Mouse (Mus musculus): ENCODE measurements around the gene Glra1. TPM values are rescaled to one million over a fixed set of nuclear protein-coding genes. Genes with fewer than 3 reads are reported as not detected.
"Not testable (repeated sequence)": the region's sequence is repeated elsewhere in the genome, so short reads cannot be mapped to it uniquely, and the experiment has no call there.

The Glra1 gene
- not detected in 2 replicates for polyA plus RNA-seq (2015; fragmentation: Nextera tagmentation; extraction: Ambion mirVana)

GRCm38 (mm10) chr11:55607808-55608523 lies at the start of gene Glra1:
Glra1 (minus strand) TSS chr11:55608198.
- TF ChIP-seq CTCF (IDR thresholded peaks at IDR 0.05; ENCODE audit: low read depth) (no peak), EP300 (IDR thresholded peaks at IDR 0.05; ENCODE audit: low read depth) (no peak)
- Histone ChIP-seq H3K4me2 (ENCODE audit: low read depth, low read length) (no peak within 1 kb of the TSS), H3K27me3 (ENCODE audit: insufficient read depth, low read length) (peaks cover 13% of the 10 kb centered on the region), H3K4me3 (ENCODE audit: low read depth, low read length) (no peak within 1 kb of the TSS), H3K9me3 (ENCODE audit: low read length) (no peaks in the 10 kb centered on the region), H3K27ac (ENCODE audit: low read depth) (no peak within 1 kb of the TSS), H3K4me1 (ENCODE audit: insufficient read depth) (no peaks in the 10 kb centered on the region), H3K36me3 (replicated peaks; ENCODE audit: insufficient read depth, low read length) (no peaks in the 10 kb centered on the region), H3K9ac (replicated peaks) (no peak within 1 kb of the TSS)
- peak; percentile 81 for DNase-seq
- WGBS (ENCODE audit: insufficient replicate concordance): 1% methylated on average over 36 of the region's 36 CpGs
- no peak for ATAC-seq

GRCm38 (mm10) chr11:55636961-55637360 lies 29.0 kb upstream of the Glra1 start:
- H3K4me3 ChIP-seq (ENCODE audit: low read depth, low read length): no peak overlapping the region
- DNase-seq (no peak), ATAC-seq (no peak)
- no peak overlapping the region for H3K27ac ChIP-seq (ENCODE audit: low read depth)
- no peaks in the 10 kb centered on the region for H3K4me1 ChIP-seq (ENCODE audit: insufficient read depth)
- H3K9ac ChIP-seq (replicated peaks): no peak overlapping the region
- TF ChIP-seq CTCF (IDR thresholded peaks at IDR 0.05; ENCODE audit: low read depth): no peak
- no peak for TF ChIP-seq EP300 (IDR thresholded peaks at IDR 0.05; ENCODE audit: low read depth)
- H3K27me3 ChIP-seq (ENCODE audit: insufficient read depth, low read length): no peaks in the 10 kb centered on the region
- H3K4me2 ChIP-seq (ENCODE audit: low read depth, low read length): no peak overlapping the region
- WGBS (ENCODE audit: insufficient replicate concordance): 33% methylated on average over 4 of the region's 4 CpGs
- H3K36me3 ChIP-seq (replicated peaks; ENCODE audit: insufficient read depth, low read length): no peaks in the 10 kb centered on the region
- no peaks in the 10 kb centered on the region for H3K9me3 ChIP-seq (ENCODE audit: low read length)

- no peak for ATAC-seq
- no peaks in the 10 kb centered on the region for H3K36me3 ChIP-seq (replicated peaks; ENCODE audit: insufficient read depth, low read length)
These were observed 25.9 kb upstream of the Glra1 start for GRCm38 (mm10) chr11:55633901-55634300.

GRCm38 (mm10) chr11:55614631-55615030 lies 6.6 kb upstream of the Glra1 start:
- H3K9me3 ChIP-seq (ENCODE audit: low read length); H3K4me2 ChIP-seq (ENCODE audit: low read depth, low read length); H3K4me3 ChIP-seq (ENCODE audit: low read depth, low read length); H3K27me3 ChIP-seq (ENCODE audit: insufficient read depth, low read length); DNase-seq; H3K36me3 ChIP-seq (replicated peaks; ENCODE audit: insufficient read depth, low read length); H3K27ac ChIP-seq (ENCODE audit: low read depth); H3K4me1 ChIP-seq (ENCODE audit: insufficient read depth); ATAC-seq; H3K9ac ChIP-seq (replicated peaks): not testable (repeated sequence)
- 67% methylated on average over 8 of the region's 8 CpGs for WGBS (ENCODE audit: insufficient replicate concordance)

More at GRCm38 (mm10) chr11:55633901-55634300, 25.9 kb upstream of the Glra1 start:
- Histone ChIP-seq H3K9me3 (ENCODE audit: low read length) (no peaks in the 10 kb centered on the region), H3K27ac (ENCODE audit: low read depth) (no peak overlapping the region), H3K4me3 (ENCODE audit: low read depth, low read length) (no peak overlapping the region), H3K4me2 (ENCODE audit: low read depth, low read length) (no peak overlapping the region), H3K9ac (replicated peaks) (no peak overlapping the region), H3K27me3 (ENCODE audit: insufficient read depth, low read length) (no peaks in the 10 kb centered on the region), H3K4me1 (ENCODE audit: insufficient read depth) (no peaks in the 10 kb centered on the region)
- no peak for TF ChIP-seq EP300 (IDR thresholded peaks at IDR 0.05; ENCODE audit: low read depth)
- no peak for TF ChIP-seq CTCF (IDR thresholded peaks at IDR 0.05; ENCODE audit: low read depth)
- no peak for DNase-seq

GRCm38 (mm10) chr11:55608524-55608920 lies 524 bp upstream of the Glra1 start:
- H3K27ac ChIP-seq (ENCODE audit: low read depth): no peak overlapping the region
- TF ChIP-seq CTCF (IDR thresholded peaks at IDR 0.05; ENCODE audit: low read depth): no peak
- no peak for TF ChIP-seq EP300 (IDR thresholded peaks at IDR 0.05; ENCODE audit: low read depth)
- ATAC-seq: no peak
- H3K4me3 ChIP-seq (ENCODE audit: low read depth, low read length): no peak overlapping the region
- H3K9me3 ChIP-seq (ENCODE audit: low read length): no peaks in the 10 kb centered on the region
- peaks cover 13% of the 10 kb centered on the region for H3K27me3 ChIP-seq (ENCODE audit: insufficient read depth, low read length)
- H3K36me3 ChIP-seq (replicated peaks; ENCODE audit: insufficient read depth, low read length): no peaks in the 10 kb centered on the region
- no peaks in the 10 kb centered on the region for H3K4me1 ChIP-seq (ENCODE audit: insufficient read depth)
- no peak for DNase-seq
- no peak overlapping the region for H3K9ac ChIP-seq (replicated peaks)
- H3K4me2 ChIP-seq (ENCODE audit: low read depth, low read length): no peak overlapping the region
- 9% methylated on average over 12 of the region's 12 CpGs for WGBS (ENCODE audit: insufficient replicate concordance)

- no peak overlapping the region for H3K9ac ChIP-seq (replicated peaks)
- no peaks in the 10 kb centered on the region for H3K4me1 ChIP-seq (ENCODE audit: insufficient read depth)
- DNase-seq (no peak), ATAC-seq (no peak)
- H3K27ac ChIP-seq (ENCODE audit: low read depth): no peak overlapping the region
- no peaks in the 10 kb centered on the region for H3K36me3 ChIP-seq (replicated peaks; ENCODE audit: insufficient read depth, low read length)
- no peak overlapping the region for H3K4me3 ChIP-seq (ENCODE audit: low read depth, low read length)
- no peaks in the 10 kb centered on the region for H3K9me3 ChIP-seq (ENCODE audit: low read length)
- TF ChIP-seq CTCF (IDR thresholded peaks at IDR 0.05; ENCODE audit: low read depth) (no peak), EP300 (IDR thresholded peaks at IDR 0.05; ENCODE audit: low read depth) (no peak)
- no peak overlapping the region for H3K4me2 ChIP-seq (ENCODE audit: low read depth, low read length)
- WGBS (ENCODE audit: insufficient replicate concordance): 9% methylated on average over 26 of the region's 26 CpGs
- H3K27me3 ChIP-seq (ENCODE audit: insufficient read depth, low read length): peaks cover 13% of the 10 kb centered on the region
These were observed 761 bp downstream of the Glra1 start for GRCm38 (mm10) chr11:55607066-55607807.
